Mouse (Mus musculus): ENCODE measurements around the gene Rexo1. TPM values are rescaled to one million over a fixed set of nuclear protein-coding genes. Genes with fewer than 3 reads are reported as not detected.
"Not testable (repeated sequence)": the region's sequence is repeated elsewhere in the genome, so short reads cannot be mapped to it uniquely, and the experiment has no call there.

The Rexo1 gene
- polyA plus RNA-seq, 1 experiment from 2014 or later = 34.5 TPM

DNA sequence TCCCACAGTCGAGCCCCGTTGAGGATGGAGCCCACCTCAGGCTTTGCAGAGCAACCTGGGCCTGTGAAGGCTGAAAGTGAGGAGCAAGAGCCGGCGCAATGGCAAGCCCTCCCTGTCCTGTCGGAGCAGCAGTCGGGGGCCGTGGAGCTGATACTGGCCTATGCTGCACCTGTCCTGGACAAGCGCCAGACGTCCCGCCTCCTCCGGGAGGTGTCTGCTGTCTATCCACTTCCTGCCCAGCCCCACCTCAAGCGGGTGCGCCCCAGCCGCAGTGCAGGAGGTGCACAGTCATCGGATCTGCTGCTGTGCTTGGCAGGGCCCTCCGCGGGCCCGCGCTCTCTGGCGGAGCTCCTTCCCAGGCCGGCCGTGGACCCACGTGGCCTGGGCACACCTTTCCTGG lies 44.9 kb upstream of the Rexo1 start:
- no peak overlapping the region for H3K4me2 ChIP-seq
- no peak overlapping the region for H3K27ac ChIP-seq (ENCODE audit: low read depth)
- H3K27me3 ChIP-seq (ENCODE audit: insufficient read depth, low read length) = no peaks in the 10 kb centered on the region
- H3K4me1 ChIP-seq (ENCODE audit: insufficient read depth) = peaks cover 10% of the 10 kb centered on the region
- no peaks in the 10 kb centered on the region for H3K9me3 ChIP-seq (ENCODE audit: low read depth, low read length)
- DNase-seq (no peak), ATAC-seq (ENCODE audit: insufficient read depth) (no peak)
- H3K4me3 ChIP-seq (ENCODE audit: low read depth, low read length) = no peak overlapping the region
- H3K36me3 ChIP-seq (ENCODE audit: insufficient read depth) = peaks cover 52% of the 10 kb centered on the region
- TF ChIP-seq CTCF (IDR thresholded peaks at IDR 0.05; ENCODE audit: low read depth) = no peak
- H3K9ac ChIP-seq = no peak overlapping the region
- 82% methylated on average over 23 of the region's 23 CpGs for WGBS

DNA sequence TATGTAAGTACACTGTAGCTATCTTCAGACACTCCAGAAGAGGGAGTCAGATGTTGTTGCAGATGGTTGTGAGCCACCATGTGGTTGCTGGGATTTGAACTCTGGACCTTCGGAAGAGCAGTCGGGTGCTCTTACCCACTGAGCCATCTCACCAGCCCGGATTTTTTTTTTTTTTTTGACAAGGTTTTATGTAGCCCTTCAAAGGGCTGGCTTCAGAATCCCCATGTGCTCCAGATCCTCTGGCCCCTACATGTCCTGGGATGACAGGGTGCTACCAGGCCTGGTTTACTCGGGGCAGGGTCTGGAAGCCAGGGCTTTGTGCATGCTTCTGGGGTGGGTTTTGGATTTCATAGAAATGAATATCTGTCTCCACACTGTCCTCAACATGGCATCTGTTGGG lies 44.4 kb upstream of the Rexo1 start, which contains the start of gene Gm49322:
Gene Gm49322, plus strand, starts transcription at position 301 of the 400 bp plus-strand sequence.
- H3K9ac ChIP-seq; H3K4me3 ChIP-seq (ENCODE audit: low read depth, low read length): not testable (repeated sequence)

DNA sequence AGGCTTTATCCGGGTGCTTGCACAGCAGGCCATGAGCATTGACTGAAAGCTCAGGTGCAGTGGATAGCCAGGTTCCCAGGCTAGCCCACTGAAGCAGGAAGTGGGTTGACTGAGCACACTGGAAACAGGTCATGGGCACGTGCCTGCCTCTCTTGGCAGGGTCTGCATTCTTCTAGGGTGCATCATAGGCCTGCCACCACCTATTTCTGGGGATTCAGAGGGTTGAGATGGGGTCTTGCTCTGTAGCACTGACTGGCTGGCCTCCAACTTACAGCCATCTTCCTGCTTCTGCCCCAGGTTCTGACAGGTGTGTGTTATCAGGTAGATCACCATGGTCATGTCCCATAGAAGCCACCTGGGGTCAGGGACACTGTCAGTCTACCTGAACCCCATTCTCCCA lies 43.6 kb upstream of the Rexo1 start:
- H3K27ac ChIP-seq (ENCODE audit: low read depth) = no peak overlapping the region
- ATAC-seq (ENCODE audit: insufficient read depth) (no peak), DNase-seq (no peak)
- no peaks in the 10 kb centered on the region for H3K27me3 ChIP-seq (ENCODE audit: insufficient read depth, low read length)
- H3K4me3 ChIP-seq (ENCODE audit: low read depth, low read length) = no peak overlapping the region
- no peak for TF ChIP-seq CTCF (IDR thresholded peaks at IDR 0.05; ENCODE audit: low read depth)
- peaks cover 40% of the 10 kb centered on the region for H3K36me3 ChIP-seq (ENCODE audit: insufficient read depth)
- H3K9me3 ChIP-seq (ENCODE audit: low read depth, low read length) = no peaks in the 10 kb centered on the region
- H3K4me2 ChIP-seq = no peak overlapping the region
- WGBS = 90% methylated on average over 2 of the region's 2 CpGs
- no peak overlapping the region for H3K9ac ChIP-seq
- H3K4me1 ChIP-seq (ENCODE audit: insufficient read depth) = peaks cover 10% of the 10 kb centered on the region

More for the DNA sequence above, 44.4 kb upstream of the Rexo1 start, which contains the start of gene Gm49322:
- H3K27me3 ChIP-seq (ENCODE audit: insufficient read depth, low read length); H3K27ac ChIP-seq (ENCODE audit: low read depth); H3K9me3 ChIP-seq (ENCODE audit: low read depth, low read length); H3K4me2 ChIP-seq; DNase-seq; ATAC-seq (ENCODE audit: insufficient read depth): not testable (repeated sequence)
- WGBS = 73% methylated on average over 4 of the region's 4 CpGs
- peaks cover 47% of the 10 kb centered on the region for H3K36me3 ChIP-seq (ENCODE audit: insufficient read depth)
- H3K4me1 ChIP-seq (ENCODE audit: insufficient read depth) = peaks cover 10% of the 10 kb centered on the region

DNA sequence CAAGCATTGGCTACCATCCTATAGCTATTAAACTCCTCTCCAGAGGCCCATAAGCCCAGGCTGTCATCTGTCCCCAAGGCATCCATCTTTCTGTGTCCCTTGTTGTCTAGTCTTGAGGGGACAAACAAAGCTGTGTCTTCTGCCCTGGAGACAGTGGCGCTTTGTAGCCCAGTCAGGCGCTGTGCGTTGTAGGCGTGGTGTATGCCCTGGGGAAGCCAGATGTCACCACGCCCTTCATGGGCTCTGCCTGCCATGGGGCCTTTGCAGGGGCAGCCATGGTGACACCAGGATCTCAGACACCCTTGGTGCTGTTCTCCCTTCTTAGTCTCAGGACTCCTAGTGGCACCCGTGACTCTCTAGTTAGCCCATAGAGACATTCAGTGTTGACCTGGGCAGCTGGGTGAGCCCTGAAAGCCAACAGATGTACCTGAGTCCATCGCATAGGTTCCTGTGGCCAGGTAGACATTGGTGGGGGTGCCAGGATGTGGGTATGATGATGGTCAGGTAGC lies 42.7 kb upstream of the Rexo1 start:
- H3K27me3 ChIP-seq (ENCODE audit: insufficient read depth, low read length) = no peaks in the 10 kb centered on the region
- H3K4me2 ChIP-seq = peak overlapping the region; percentile 85
- 88% methylated on average over 7 of the region's 7 CpGs for WGBS
- peaks cover 10% of the 10 kb centered on the region for H3K4me1 ChIP-seq (ENCODE audit: insufficient read depth)
- TF ChIP-seq CTCF (IDR thresholded peaks at IDR 0.05; ENCODE audit: low read depth) = no peak
- peak overlapping the region; percentile 62 for H3K9ac ChIP-seq
- H3K4me3 ChIP-seq (ENCODE audit: low read depth, low read length) = peak overlapping the region; percentile 68
- ATAC-seq (ENCODE audit: insufficient read depth) (no peak), DNase-seq (no peak)
- H3K27ac ChIP-seq (ENCODE audit: low read depth) = 0 out of 2 replicates have a peak overlapping the region, but pooled peaks have one; percentile 74
- H3K9me3 ChIP-seq (ENCODE audit: low read depth, low read length) = no peaks in the 10 kb centered on the region
- peaks cover 32% of the 10 kb centered on the region for H3K36me3 ChIP-seq (ENCODE audit: insufficient read depth)

DNA sequence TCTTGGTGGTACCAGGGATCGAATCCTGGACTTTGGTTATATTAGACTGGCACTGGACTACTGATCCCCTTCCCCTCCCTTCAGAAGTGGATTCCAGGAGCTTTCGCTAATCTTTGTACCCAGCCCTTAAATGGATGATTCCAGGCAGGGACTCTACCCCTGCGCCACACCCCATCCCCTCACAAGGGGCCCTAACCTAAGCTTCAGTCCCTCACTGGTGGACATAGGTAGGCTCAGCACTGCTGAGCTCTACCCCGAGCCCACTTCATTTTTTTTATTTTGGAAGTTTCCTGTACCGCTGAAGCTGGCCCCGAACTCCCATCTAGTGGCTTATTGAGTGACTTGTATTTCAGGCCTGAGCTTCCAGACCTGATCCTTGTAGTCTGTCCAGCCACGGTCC lies 42.0 kb upstream of the Rexo1 start:
- H3K9ac ChIP-seq = peak overlapping the region; percentile 62
- no peak for ATAC-seq (ENCODE audit: insufficient read depth)
- peaks cover 25% of the 10 kb centered on the region for H3K36me3 ChIP-seq (ENCODE audit: insufficient read depth)
- no peaks in the 10 kb centered on the region for H3K27me3 ChIP-seq (ENCODE audit: insufficient read depth, low read length)
- peaks cover 10% of the 10 kb centered on the region for H3K4me1 ChIP-seq (ENCODE audit: insufficient read depth)
- TF ChIP-seq CTCF (IDR thresholded peaks at IDR 0.05; ENCODE audit: low read depth) = no peak
- H3K9me3 ChIP-seq (ENCODE audit: low read depth, low read length) = no peaks in the 10 kb centered on the region
- peak overlapping the region; percentile 85 for H3K4me2 ChIP-seq
- no peak for DNase-seq
- WGBS = 21% methylated on average over 7 of the region's 7 CpGs
- H3K27ac ChIP-seq (ENCODE audit: low read depth) = peak overlapping the region; percentile 74
- peak overlapping the region; percentile 68 for H3K4me3 ChIP-seq (ENCODE audit: low read depth, low read length)

DNA sequence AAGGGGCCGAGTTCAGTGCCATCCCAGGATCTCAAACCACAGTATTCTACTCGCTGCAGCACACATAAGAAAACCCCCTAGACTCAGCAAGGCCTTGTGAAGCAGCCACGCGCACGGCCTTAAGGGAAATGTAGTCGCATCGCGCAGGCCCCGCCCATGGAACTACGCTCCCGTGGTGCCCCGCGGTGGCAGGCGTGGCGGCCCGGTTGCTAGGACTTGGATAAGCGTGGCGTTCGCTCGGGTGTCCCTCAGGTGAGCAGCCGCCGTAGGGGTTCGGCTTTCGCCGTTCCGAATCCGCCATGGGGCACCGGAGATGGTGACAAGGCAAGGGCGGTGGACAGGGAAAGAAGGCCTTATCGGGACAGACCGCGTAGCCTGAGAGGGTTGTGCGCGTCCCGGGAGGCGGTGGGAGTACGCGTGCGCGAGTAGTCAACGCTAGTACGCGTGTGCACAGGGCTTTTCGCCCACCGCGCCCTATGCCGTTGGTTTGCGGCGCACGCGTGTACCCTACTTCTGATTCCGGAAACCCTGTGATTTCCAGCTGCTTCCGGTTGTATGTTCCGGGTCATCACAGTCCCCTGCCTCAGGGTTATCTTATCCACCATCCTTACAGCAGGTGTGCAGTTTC lies 41.5 kb upstream of the Rexo1 start, which contains the start of the genes Scamp4 and Adat3:
Gene Scamp4, plus strand, starts transcription at position 175 of the 628 bp plus-strand sequence.
Gene Adat3, plus strand, starts transcription at position 183 of the 628 bp plus-strand sequence.
- Histone ChIP-seq H3K4me1 (ENCODE audit: insufficient read depth) (peaks cover 10% of the 10 kb centered on the region), H3K4me2 (peak within 1 kb of the TSS; percentile 85), H3K27me3 (ENCODE audit: insufficient read depth, low read length) (no peaks in the 10 kb centered on the region), H3K36me3 (ENCODE audit: insufficient read depth) (peaks cover 20% of the 10 kb centered on the region), H3K9ac (peak within 1 kb of the TSS; percentile 62), H3K4me3 (ENCODE audit: low read depth, low read length) (peak within 1 kb of the TSS; percentile 68), H3K9me3 (ENCODE audit: low read depth, low read length) (no peaks in the 10 kb centered on the region), H3K27ac (ENCODE audit: low read depth) (peak within 1 kb of the TSS; percentile 74)
- ATAC-seq (ENCODE audit: insufficient read depth) = peak; percentile 95
- under 1% methylated on average over 50 of the region's 54 CpGs for WGBS
- peak; percentile 98 for DNase-seq
- TF ChIP-seq CTCF (IDR thresholded peaks at IDR 0.05; ENCODE audit: low read depth) = no peak

DNA sequence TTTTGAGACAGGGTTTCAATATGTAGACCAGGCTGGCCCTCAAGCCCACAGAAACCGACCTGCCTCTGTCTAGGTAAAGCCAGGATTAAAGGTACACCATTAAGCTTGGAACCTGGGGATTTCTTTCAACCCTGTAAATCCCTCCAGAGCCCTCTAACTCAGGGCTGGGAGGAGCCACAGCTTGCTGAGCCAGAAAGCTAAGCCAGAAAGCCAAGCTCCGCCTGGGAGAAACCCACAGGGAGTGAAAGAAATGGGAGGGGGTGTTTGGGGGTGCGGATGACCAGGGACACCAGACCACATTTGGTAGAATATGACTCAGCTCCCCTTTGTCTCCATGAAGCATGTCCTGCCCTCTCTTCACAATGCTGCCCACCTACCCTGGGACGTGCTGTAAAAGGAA lies 35.0 kb upstream of the Rexo1 start:
- Histone ChIP-seq H3K9me3 (ENCODE audit: low read depth, low read length) (no peaks in the 10 kb centered on the region), H3K9ac (no peak overlapping the region; the same call in 1 of the 2 replicates), H3K36me3 (ENCODE audit: insufficient read depth) (no peaks in the 10 kb centered on the region), H3K27me3 (ENCODE audit: insufficient read depth, low read length) (no peaks in the 10 kb centered on the region), H3K27ac (ENCODE audit: low read depth) (no peak overlapping the region), H3K4me3 (ENCODE audit: low read depth, low read length) (no peak overlapping the region), H3K4me2 (no peak overlapping the region), H3K4me1 (ENCODE audit: insufficient read depth) (no peaks in the 10 kb centered on the region)
- DNase-seq (no peak), ATAC-seq (ENCODE audit: insufficient read depth) (no peak)
- no peak for TF ChIP-seq CTCF (IDR thresholded peaks at IDR 0.05; ENCODE audit: low read depth)
- WGBS = 41% methylated on average over 4 of the region's 4 CpGs

Measured in lung, embryonic 14.5 days (tissue).